Mouse (Mus musculus) adrenal gland, postnatal 14 days (tissue): Measurements from ENCODE around the gene Vmn2r12. TPM values are rescaled to one million over a fixed set of nuclear protein-coding genes. Genes with fewer than 3 reads are reported as not detected.
"Not testable (repeated sequence)": the region's sequence is repeated elsewhere in the genome, so short reads cannot be mapped to it uniquely, and the experiment has no call there.

Experiments
- DNase-seq: peaks from one replicate; pipeline ENCODE4 v3.0.0; 2021; ENCODE audit warnings: mixed read lengths
- long read RNA-seq, 2 experiments: library from polyadenylated mRNA; stranded (forward); transcript quantifications; one replicate each; pipeline ENCODE4 v2.0.0; 2021
- total RNA-seq: library from RNA; stranded (reverse); gene quantifications from 2 replicates; pipeline ENCODE4 v1.2.3, GENCODE M21; 2021

Vmn2r12 gene
- not detected in 2 replicates for total RNA-seq
- long read RNA-seq, experiment 1: 0 reads
- long read RNA-seq, experiment 2: 0 reads

- not testable (repeated sequence) for DNase-seq
Measured at GRCm38 (mm10) chr5:109097850-109098249, at the start of gene Vmn2r12. Gene Vmn2r12 (minus strand): TSS chr5:109097950.

- peak; percentile 23 for DNase-seq
Measured at GRCm38 (mm10) chr5:109139546-109139945, 41.8 kb upstream of the Vmn2r12 start.

- DNase-seq: no peak
Measured at GRCm38 (mm10) chr5:109136731-109137130, 39.0 kb upstream of the Vmn2r12 start.

- DNase-seq: not testable (repeated sequence)
Measured at GRCm38 (mm10) chr5:109096482-109096881, 1.3 kb downstream of the Vmn2r12 start.

GRCm38 (mm10) chr5:109072016-109072415 is 25.7 kb downstream of the Vmn2r12 start:
- DNase-seq: peak; percentile 7

- DNase-seq: not testable (repeated sequence)
Measured at GRCm38 (mm10) chr5:109059469-109059868, 38.3 kb downstream of the Vmn2r12 start, which contains the start of gene Vmn2r11. Gene Vmn2r11 (minus strand): TSS chr5:109059569.

- DNase-seq: peak; percentile 11
Measured at GRCm38 (mm10) chr5:109055286-109055685, 42.5 kb downstream of the Vmn2r12 start.

Other genes starting within 250 kb of the Vmn2r12 start
- not detected in 2 replicates for gene Vmn2r9, start 245.3 kb downstream of the Vmn2r12 start, total RNA-seq
- gene Vmn2r10, start 91.4 kb downstream of the Vmn2r12 start, total RNA-seq: not detected in 2 replicates
- not detected in 2 replicates for gene Vmn2r11, start 38.4 kb downstream of the Vmn2r12 start, total RNA-seq
- gene Vmn2r13, start 94.2 kb upstream of the Vmn2r12 start, total RNA-seq: 0.07 and 0.08 TPM in 2 replicates
- gene Vmn2r14, start 126.8 kb upstream of the Vmn2r12 start, total RNA-seq: not detected in 2 replicates
- not detected in 2 replicates for gene Vmn2r15, start 199.7 kb upstream of the Vmn2r12 start, total RNA-seq
- not detected in 2 replicates for gene Vmn2r16, start 232.2 kb upstream of the Vmn2r12 start, total RNA-seq